Mouse (Mus musculus): ENCODE measurements around the gene Zbtb38.

- no peak for TF ChIP-seq CTCF (IDR thresholded peaks at IDR 0.05; ENCODE audit: control insufficient read depth, insufficient read depth, insufficient read length)
- TF ChIP-seq MYOG (IDR thresholded peaks at IDR 0.05; ENCODE audit: control insufficient read depth, extremely low read depth, insufficient read length), result no peak
- TF ChIP-seq MYOD1 (IDR thresholded peaks at IDR 0.05; ENCODE audit: control insufficient read depth, insufficient read length, low read depth), result no peak
- TF ChIP-seq MAX (IDR thresholded peaks at IDR 0.05), result no peak
- TF ChIP-seq CEBPB (IDR thresholded peaks at IDR 0.05; ENCODE audit: low read depth), result no peak
- TF ChIP-seq USF1 (IDR thresholded peaks at IDR 0.05; ENCODE audit: low read depth), result no peak
Observed at GRCm38 (mm10) chr9:96716136-96716535, 36.5 kb downstream of the Zbtb38 start.
